Mouse (Mus musculus) intestine, embryonic 16.5 days (tissue): ENCODE measurements around the gene Pnpla5. TPM values are rescaled to one million over a fixed set of nuclear protein-coding genes. Genes with fewer than 3 reads are reported as not detected.

Experiments used
- ATAC-seq: fragments of 200-750 bp; cut with Nextera tagmentation; 2 replicates; pipeline ENCODE4 v1.8.0; 2017; ENCODE audit warnings: moderate TSS enrichment, moderate library complexity
- H3K27ac ChIP-seq: fragments of 300-500 bp; sonication (generic); 2 replicates; pipeline ENCODE4 v1.5.1; 2014; ENCODE audit warnings: mild to moderate bottlenecking, low read length
- H3K27me3 ChIP-seq: fragments of 300-500 bp; sonication (generic); replicated peaks from 2 replicates; pipeline ENCODE4 v1.6.1; 2014; ENCODE audit warnings: low read length, control low read depth, mixed read lengths; ENCODE audit not compliant: control insufficient read depth, insufficient read depth
- H3K36me3 ChIP-seq: fragments of 300-500 bp; sonication (generic); 2 replicates; pipeline ENCODE4 v1.6.1; 2014; ENCODE audit warnings: low read length, control low read depth; ENCODE audit not compliant: control insufficient read depth, insufficient read depth
- H3K4me1 ChIP-seq: fragments of 300-500 bp; sonication (generic); 2 replicates; pipeline ENCODE4 v1.6.1; 2014; ENCODE audit warnings: low read length, control low read depth, mixed read lengths; ENCODE audit not compliant: control insufficient read depth, insufficient read depth
- H3K4me2 ChIP-seq: fragments of 300-500 bp; sonication (generic); 2 replicates; pipeline ENCODE4 v1.6.1; 2014; ENCODE audit warnings: low read depth, low read length, control low read depth
- H3K4me3 ChIP-seq: fragments of 300-500 bp; sonication (generic); 2 replicates; pipeline ENCODE4 v1.5.1; 2014; ENCODE audit warnings: mild to moderate bottlenecking, low read length
- H3K9ac ChIP-seq: fragments of 300-500 bp; sonication (generic); 2 replicates; pipeline ENCODE4 v1.6.1; 2014; ENCODE audit warnings: low read depth, low read length
- H3K9me3 ChIP-seq: fragments of 300-500 bp; sonication (generic); 2 replicates; pipeline ENCODE4 v1.6.1; 2016; ENCODE audit warnings: low read length, control low read depth; ENCODE audit not compliant: control insufficient read depth
- WGBS: fragments of 180-500 bp; shearing (Covaris S2); extraction: QIAGEN DNeasy Blood & Tissue Kit; methylation state at CpG from one replicate; pipeline ENCODE4 v1.1.7; 2014; 5-methylcytosine and 5-hydroxymethylcytosine counted together
- microRNA-seq: library from miRNA; unstranded; fragments of <30 nt; microRNA quantifications from one replicate; pipeline ENCODE4, GENCODE M21; 2016
- polyA plus RNA-seq: library from polyadenylated mRNA; unstranded; fragments of >200 nt; fragmentation: Nextera tagmentation; extraction: Ambion mirVana; gene quantifications from 2 replicates; pipeline ENCODE4 v1.2.1, GENCODE M21; 2015

The Pnpla5 gene
- polyA plus RNA-seq, 1 experiment from 2014 or later, result not detected

DNA sequence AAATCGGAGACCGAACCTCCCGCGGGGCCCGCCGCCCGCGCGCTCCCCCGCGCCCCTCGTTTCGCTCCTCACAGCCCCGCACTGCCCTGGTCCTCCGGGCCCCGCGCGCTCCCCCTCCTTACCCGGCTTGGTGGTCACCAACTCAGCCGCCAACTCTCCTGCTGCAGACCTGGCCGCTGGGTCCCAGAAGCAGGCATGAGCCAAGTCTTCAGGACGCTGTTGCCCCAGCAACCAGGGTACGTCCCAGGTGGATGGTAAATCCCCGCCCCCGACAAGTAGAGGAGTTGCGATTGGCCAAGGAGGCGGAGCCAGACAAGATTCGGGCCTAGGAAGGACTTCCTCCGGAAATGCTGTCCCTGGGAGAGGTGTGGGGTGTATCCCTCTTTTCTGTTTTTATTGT, 57.8 kb downstream of the Pnpla5 start, which contains the start of gene Efcab6:
Gene Efcab6, minus strand, starts transcription at position 240 of the 400 bp plus-strand sequence.
- Histone ChIP-seq H3K9ac (peak within 1 kb of the TSS; percentile 14; the same call in 1 of the 2 replicates), H3K27ac (no peak within 1 kb of the TSS), H3K4me1 (peaks cover 2% of the 10 kb centered on the region; the same call in 1 of the 2 replicates), H3K36me3 (no peaks in the 10 kb centered on the region), H3K27me3 (peaks cover 20% of the 10 kb centered on the region), H3K9me3 (peaks cover 3% of the 10 kb centered on the region; the same call in 1 of the 2 replicates), H3K4me3 (0 out of 2 replicates have a peak within 1 kb of the TSS, but pooled peaks have one; percentile 18), H3K4me2 (peak within 1 kb of the TSS; percentile 34)
- 4% methylated on average over 29 of the region's 29 CpGs for WGBS
- no peak for ATAC-seq

Small RNA genes within 50 kb of the gene (microRNA-seq; reads per million reads assigned to microRNA genes)
- not detected for gene Mir6392

Other genes starting within 250 kb of the Pnpla5 start
- gene Efcab6, start 57.8 kb downstream of the Pnpla5 start, polyA plus RNA-seq, result 0.05 and 0.18 TPM in 2 replicates
- 4.9 and 5.1 TPM in 2 replicates for gene Sult4a1, start 17.4 kb downstream of the Pnpla5 start, polyA plus RNA-seq
- 0.95 and 1.2 TPM in 2 replicates for gene Pnpla3, start 44.7 kb upstream of the Pnpla5 start, polyA plus RNA-seq
- 152 and 165 TPM in 2 replicates for gene Samm50, start 69.1 kb upstream of the Pnpla5 start, polyA plus RNA-seq
- 2.5 TPM in 2 replicates for gene Parvb, start 108.9 kb upstream of the Pnpla5 start, polyA plus RNA-seq
- gene Parvg, start 200.9 kb upstream of the Pnpla5 start, polyA plus RNA-seq, result 3.1 and 3.2 TPM in 2 replicates